Comparison of ENCODE assay signal across 14 mouse cellular contexts in genomic region chr16:47798838-47799237, GRCm38 (mm10).
DNase-seq lines count a peak whose midpoint lies in the region; TF ChIP-seq lines count a peak whose summit lies in the region.
"Had no signal": no experiment of that assay in that cellular context is flagged by ENCODE, and none has a peak within 500 bp of the region (broad histone marks: within the 10 kb centered on the region; RNA-seq: fewer than 3 reads in every experiment).

No protein-coding gene starts in this region.

- DNase-seq in layer of hippocampus, adult 9-11 months = peak; percentile 8
- no peak for DNase-seq in layer of hippocampus, postnatal 25 days (ENCODE audit: extremely low spot score in 1 of 2, low spot score in 1 of 2)
- DNase-seq in brain, embryonic 14.5 days (ENCODE audit: low read depth) = peak; percentile 57
- peak; percentile 62 for DNase-seq in cerebellum, adult 11-12 months
- peak; percentile 90 to 92 for DNase-seq in cerebellum, postnatal 10 days
- no peak for DNase-seq in right cerebral cortex, adult 2 months (ENCODE audit: low spot score in 2 of 2)
- DNase-seq in adrenal gland, postnatal 10 days = no peak
- DNase-seq: adrenal gland, postnatal 14 days; heart, postnatal 4 days; kidney, postnatal 25 days; liver, embryonic 13.5 days; lung, postnatal 36 days; thymus, adult 18-20 months; thymus, postnatal 4 days had no signal

- TF ChIP-seq POLR2A in brain, embryonic 14.5 days (IDR thresholded peaks at IDR 0.05; ENCODE audit: borderline replicate concordance, extremely low read depth, insufficient read depth, insufficient read length, poor library complexity, severe bottlenecking) = no peak

- TF ChIP-seq CTCF in brain, embryonic 14.5 days (IDR thresholded peaks at IDR 0.05; ENCODE audit: borderline replicate concordance, extremely low read depth, insufficient read depth, insufficient read length) = no peak

Comparison
In these comparisons a context has a peak if more than half of its experiments do, and no peak if none do; other contexts are left out.
1. DNase-seq: peak in layer of hippocampus, adult 9-11 months (single experiment), brain, embryonic 14.5 days (single experiment), cerebellum, adult 11-12 months (single experiment) and cerebellum, postnatal 10 days (2 of 2); none in layer of hippocampus, postnatal 25 days (0 of 2), right cerebral cortex, adult 2 months (0 of 2) and adrenal gland, postnatal 10 days (single experiment).